Mouse (Mus musculus) C2C12 (cell line): ENCODE results near the gene Pde2a. TPM values are rescaled to one million over a fixed set of nuclear protein-coding genes. Genes with fewer than 3 reads are reported as not detected.

Experiments used
- H3K27me3 ChIP-seq: one replicate; pipeline ENCODE4 v1.6.1; 2011; ENCODE audit not compliant: control insufficient read depth, insufficient read depth, insufficient read length
- H3K36me3 ChIP-seq: one replicate; pipeline ENCODE4 v1.6.1; 2011; ENCODE audit not compliant: control insufficient read depth, insufficient read depth
- H3K4me3 ChIP-seq: one replicate; pipeline ENCODE4 v1.5.1; 2011; ENCODE audit warnings: mild to moderate bottlenecking, control low read depth; ENCODE audit not compliant: poor library complexity, insufficient read depth, severe bottlenecking
- H3K79me2 ChIP-seq: one replicate; pipeline ENCODE4 v1.6.1; 2011; ENCODE audit not compliant: control insufficient read depth, insufficient read depth
- H3K79me3 ChIP-seq: one replicate; pipeline ENCODE4 v1.6.1; 2011; ENCODE audit warnings: low read depth, control low read depth
- H3ac ChIP-seq: one replicate; pipeline ENCODE3; 2011; ENCODE audit warnings: low read depth; ENCODE audit not compliant: control insufficient read depth, insufficient read length
- CEBPB ChIP-seq: IDR thresholded peaks from one replicate; pipeline ENCODE4 v1.6.1; 2011; ENCODE audit warnings: low read depth, mild to moderate bottlenecking, control low read depth, moderate library complexity
- CTCF ChIP-seq: IDR thresholded peaks from one replicate; pipeline ENCODE4 v1.5.1; 2011; ENCODE audit not compliant: control insufficient read depth, insufficient read depth, insufficient read length
- FOSL1 ChIP-seq: IDR thresholded peaks from one replicate; pipeline ENCODE4 v1.8.0; 2011; ENCODE audit warnings: mild to moderate bottlenecking, low read length; ENCODE audit not compliant: poor library complexity, insufficient read depth, severe bottlenecking
- MAX ChIP-seq: IDR thresholded peaks from one replicate; pipeline ENCODE4 v1.6.1; 2011; ENCODE audit warnings: mild to moderate bottlenecking, control low read depth
- MYOD1 ChIP-seq: IDR thresholded peaks from one replicate; pipeline ENCODE4 v1.6.1; 2011; ENCODE audit warnings: low read depth; ENCODE audit not compliant: control insufficient read depth, insufficient read length
- MYOG ChIP-seq: IDR thresholded peaks from one replicate; pipeline ENCODE4 v1.6.1; 2011; ENCODE audit not compliant: control insufficient read depth, insufficient read length; ENCODE audit errors: extremely low read depth
- USF1 ChIP-seq: IDR thresholded peaks from one replicate; pipeline ENCODE4 v1.6.1; 2011; ENCODE audit warnings: low read depth, mild to moderate bottlenecking, control low read depth, moderate library complexity
- polyA plus RNA-seq: library from polyadenylated mRNA; unstranded; fragments of >200 nt; fragmentation: generic; extraction: Trizol; gene quantifications from one replicate; pipeline ENCODE4 v1.2.1, GENCODE M21; 2012; ENCODE audit warnings: missing spikeins

Gene Pde2a
- polyA plus RNA-seq, 1 experiment, result 2.9 TPM

GRCm38 (mm10) chr7:101427736-101428135 lies 6.2 kb downstream of the Pde2a start:
- peaks cover 39% of the 10 kb centered on the region for H3K27me3 ChIP-seq
- H3K79me2 ChIP-seq, result no peaks in the 10 kb centered on the region
- no peaks in the 10 kb centered on the region for H3K36me3 ChIP-seq
- TF ChIP-seq CTCF, result peak; percentile 27
- TF ChIP-seq CEBPB, result no peak
- no peak for TF ChIP-seq FOSL1
- H3K79me3 ChIP-seq, result no peaks in the 10 kb centered on the region
- no peak overlapping the region for H3ac ChIP-seq
- no peak overlapping the region for H3K4me3 ChIP-seq

- Histone ChIP-seq H3ac (no peak overlapping the region), H3K79me2 (no peaks in the 10 kb centered on the region), H3K79me3 (no peaks in the 10 kb centered on the region), H3K36me3 (no peaks in the 10 kb centered on the region), H3K4me3 (no peak overlapping the region), H3K27me3 (peaks cover 5% of the 10 kb centered on the region)
- TF ChIP-seq USF1 (no peak), MYOD1 (no peak), CEBPB (no peak), MYOG (no peak), CTCF (no peak)
These were observed 13.5 kb downstream of the Pde2a start for GRCm38 (mm10) chr7:101435038-101435437.

GRCm38 (mm10) chr7:101437876-101438275 lies 16.4 kb downstream of the Pde2a start:
- Histone ChIP-seq H3ac (no peak overlapping the region), H3K36me3 (no peaks in the 10 kb centered on the region), H3K27me3 (peaks cover 18% of the 10 kb centered on the region), H3K79me3 (no peaks in the 10 kb centered on the region), H3K4me3 (no peak overlapping the region), H3K79me2 (no peaks in the 10 kb centered on the region)
- TF ChIP-seq CEBPB, result no peak
- TF ChIP-seq MYOD1, result no peak
- TF ChIP-seq MYOG, result no peak
- TF ChIP-seq CTCF, result no peak
- no peak for TF ChIP-seq MAX
- TF ChIP-seq USF1, result no peak
- TF ChIP-seq FOSL1, result no peak

GRCm38 (mm10) chr7:101443093-101443492 lies 21.6 kb downstream of the Pde2a start:
- TF ChIP-seq CEBPB, result no peak
- TF ChIP-seq MAX, result no peak
- no peak for TF ChIP-seq CTCF
- no peak for TF ChIP-seq FOSL1
- TF ChIP-seq MYOG, result no peak
- no peak for TF ChIP-seq MYOD1
- TF ChIP-seq USF1, result no peak
- no peaks in the 10 kb centered on the region for H3K79me2 ChIP-seq
- H3K27me3 ChIP-seq, result peaks cover 37% of the 10 kb centered on the region
- no peaks in the 10 kb centered on the region for H3K79me3 ChIP-seq
- H3ac ChIP-seq, result no peak overlapping the region
- no peak overlapping the region for H3K4me3 ChIP-seq
- H3K36me3 ChIP-seq, result no peaks in the 10 kb centered on the region

GRCm38 (mm10) chr7:101444211-101444610 lies 22.7 kb downstream of the Pde2a start:
- Histone ChIP-seq H3K79me2 (no peaks in the 10 kb centered on the region), H3K4me3 (no peak overlapping the region), H3K79me3 (no peaks in the 10 kb centered on the region), H3K27me3 (peaks cover 37% of the 10 kb centered on the region), H3K36me3 (no peaks in the 10 kb centered on the region), H3ac (no peak overlapping the region)
- TF ChIP-seq USF1 (no peak), MAX (no peak), CEBPB (no peak), MYOD1 (no peak), MYOG (no peak), FOSL1 (no peak), CTCF (no peak)

- Histone ChIP-seq H3K79me2 (no peaks in the 10 kb centered on the region), H3K27me3 (peaks cover 12% of the 10 kb centered on the region), H3K4me3 (no peak overlapping the region), H3K79me3 (no peaks in the 10 kb centered on the region), H3K36me3 (no peaks in the 10 kb centered on the region), H3ac (no peak overlapping the region)
- TF ChIP-seq CEBPB (peak; percentile 76), FOSL1 (peak; percentile 78), USF1 (no peak), MYOG (no peak), MYOD1 (peak; percentile 93), MAX (no peak)
These were observed 28.4 kb downstream of the Pde2a start for GRCm38 (mm10) chr7:101449855-101450254.
